Mouse (Mus musculus): ENCODE results near the gene Narfl.

- TF ChIP-seq FLI1 (IDR thresholded peaks at IDR 0.05; ENCODE audit: low read length) (no peak), GATA1 (IDR thresholded peaks at IDR 0.05; ENCODE audit: borderline replicate concordance, low read length) (no peak)
Observed at GRCm38 (mm10) chr17:25828712-25829557, 55.4 kb downstream of the Narfl start, which contains the start of gene Jmjd8.

Data from megakaryocyte, embryonic 14.5 days (primary cell).